Mouse (Mus musculus): ENCODE measurements at regions not wholly inside any gene's neighbourhood (a gene's known extent, or its start where the extent isn't known, plus 50 kb on each side); places are given as distances from the start of the nearest gene placed in this dataset.
"Not testable (repeated sequence)": the region's sequence is repeated elsewhere in the genome, so short reads cannot be mapped to it uniquely, and the experiment has no call there.

DNA sequence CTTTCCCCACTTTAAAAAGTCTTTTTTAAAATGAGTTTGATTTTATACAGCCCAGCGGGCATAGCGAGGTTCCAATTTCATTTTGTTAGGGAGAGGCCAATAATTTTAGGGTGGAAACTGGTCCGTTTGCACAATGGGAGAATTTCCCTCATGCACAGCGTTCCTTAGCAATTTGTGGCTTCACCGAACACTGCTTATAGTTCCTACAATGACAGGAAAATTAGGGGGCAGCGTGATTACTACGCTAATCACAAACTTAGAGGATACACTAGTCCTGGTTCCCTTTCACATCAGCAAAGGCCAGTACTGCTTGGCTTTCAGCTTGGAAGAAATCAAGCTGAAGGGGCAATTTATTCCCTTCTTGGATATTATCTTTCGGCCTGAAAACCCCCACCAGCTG lies 745.1 kb upstream of the Gm19410 start:
- no peak for DNase-seq (ENCODE audit: low spot score in 2 of 2)

DNA sequence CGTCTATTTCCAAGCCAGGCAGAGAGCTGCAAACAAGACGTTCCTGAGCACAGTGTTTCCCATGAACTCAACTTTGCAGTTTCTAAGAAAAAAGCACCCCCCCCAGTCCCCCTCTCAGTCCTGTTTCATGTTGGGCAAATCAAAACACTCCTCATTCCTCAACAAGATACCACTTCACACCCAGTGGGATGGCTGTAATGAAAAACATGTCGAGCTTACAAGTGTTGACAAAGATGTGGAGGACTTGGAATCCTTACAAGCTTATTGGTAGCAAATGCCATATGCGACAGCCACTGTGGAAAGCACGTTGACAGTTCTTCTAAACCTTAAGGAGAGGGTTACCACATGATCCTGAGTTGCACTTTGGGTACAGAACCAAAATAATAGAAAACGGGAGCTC lies 742.9 kb upstream of the Gm19410 start:
- DNase-seq (ENCODE audit: low spot score in 2 of 2): no peak

GRCm38 (mm10) chr8:35047798-35048197 lies 717.8 kb upstream of the Gm19410 start:
- no peak for DNase-seq (ENCODE audit: low spot score in 2 of 2)

DNA sequence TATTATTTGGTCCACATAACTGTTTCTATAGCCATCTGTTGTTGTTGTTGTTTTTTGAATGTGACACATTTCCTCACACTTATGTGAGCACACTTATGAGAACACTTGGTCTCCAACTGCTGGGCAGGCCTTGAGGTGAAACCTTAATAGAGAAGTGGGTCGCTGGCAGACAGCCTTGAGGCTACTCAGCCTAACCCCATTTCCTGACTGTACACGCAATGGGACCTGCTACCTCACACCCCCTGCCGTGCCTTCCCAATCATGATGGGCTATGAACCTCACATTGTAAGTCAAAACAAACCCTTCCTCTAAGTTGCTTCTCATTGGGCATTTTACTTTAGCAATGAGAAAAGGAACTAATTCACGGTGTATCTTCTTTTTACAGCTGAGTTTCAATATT lies 712.1 kb upstream of the Gm19410 start:
- DNase-seq (ENCODE audit: low spot score in 2 of 2): no peak

GRCm38 (mm10) chr8:35061048-35061447 lies 704.5 kb upstream of the Gm19410 start:
- DNase-seq (ENCODE audit: low spot score in 2 of 2): no peak

GRCm38 (mm10) chr8:35068228-35068627 lies 697.4 kb upstream of the Gm19410 start:
- no peak for DNase-seq (ENCODE audit: low spot score in 2 of 2)

- peak in 1 of 2 experiments; percentile 21 for DNase-seq (ENCODE audit: low spot score in 2 of 2)
These were observed 695.2 kb upstream of the Gm19410 start for GRCm38 (mm10) chr8:35070246-35070989.

DNA sequence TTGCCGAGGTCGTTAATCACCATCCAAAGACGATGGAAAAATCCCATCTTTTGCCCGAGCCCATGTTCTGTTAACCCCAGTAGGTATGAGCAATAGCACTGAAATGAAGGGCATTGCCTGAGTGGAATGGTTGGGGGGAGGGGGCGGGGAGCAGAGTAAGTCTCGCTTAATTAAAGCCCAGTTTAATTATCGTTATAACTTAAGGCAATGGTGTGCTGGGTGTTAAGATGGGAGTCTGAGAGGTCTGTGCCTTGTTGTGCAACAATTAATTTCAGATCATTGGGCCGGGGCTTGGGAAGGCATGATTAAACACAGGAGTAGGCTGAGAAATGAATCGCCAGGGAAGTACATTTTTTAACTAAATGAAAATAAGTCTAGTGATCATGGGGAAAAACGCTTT lies 689.6 kb upstream of the Gm19410 start:
- DNase-seq (ENCODE audit: low spot score in 2 of 2): no peak

- DNase-seq (ENCODE audit: low spot score in 2 of 2): no peak
These were observed 682.4 kb upstream of the Gm19410 start for GRCm38 (mm10) chr8:35083161-35083560.

GRCm38 (mm10) chr8:35087070-35087469 lies 678.5 kb upstream of the Gm19410 start:
- DNase-seq (ENCODE audit: low spot score in 2 of 2): no peak

GRCm38 (mm10) chr8:35088380-35089244 lies 677.0 kb upstream of the Gm19410 start:
- DNase-seq (ENCODE audit: low spot score in 2 of 2): no peak

DNA sequence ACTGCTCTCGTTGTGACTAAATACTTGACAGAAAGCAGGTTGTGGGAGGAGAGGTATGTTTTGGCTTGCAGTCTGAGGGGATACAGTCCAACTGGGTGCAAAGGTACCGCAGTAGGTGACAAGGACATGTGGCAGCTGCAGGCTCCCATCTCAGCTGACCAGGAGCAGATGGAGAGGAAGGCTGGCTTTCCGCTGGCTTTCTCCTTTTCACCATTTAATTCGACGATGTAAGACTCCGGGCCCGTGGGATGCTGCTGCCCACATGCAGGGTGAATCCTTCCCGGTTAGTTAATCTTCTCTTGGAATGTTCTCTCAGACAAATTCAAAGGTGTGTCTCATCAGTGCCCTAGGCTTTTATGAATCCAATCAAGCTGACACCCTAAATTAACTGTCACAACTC lies 676.1 kb upstream of the Gm19410 start:
- DNase-seq (ENCODE audit: low spot score in 2 of 2): no peak

DNA sequence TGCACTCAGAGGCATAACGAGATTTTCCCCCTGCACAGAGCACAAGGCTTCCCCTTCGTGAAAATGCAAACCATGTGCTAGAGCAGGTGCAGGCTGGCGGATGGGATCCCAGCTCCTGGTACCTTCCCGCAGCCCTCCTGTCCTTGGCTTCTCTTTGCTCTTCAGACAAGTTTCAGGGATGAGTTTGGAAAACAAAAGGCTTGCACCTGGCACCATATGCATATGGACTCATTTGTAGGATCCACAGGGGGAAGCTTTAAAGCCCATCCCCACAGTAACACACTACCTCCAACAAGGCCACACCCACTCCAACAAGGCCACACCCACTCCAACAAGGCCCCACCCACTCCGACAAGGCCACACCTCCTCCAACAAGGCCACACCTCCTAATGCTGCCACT lies 663.9 kb upstream of the Gm19410 start:
- DNase-seq (ENCODE audit: low spot score in 2 of 2): no peak

GRCm38 (mm10) chr8:35102102-35102501 lies 663.5 kb upstream of the Gm19410 start:
- DNase-seq (ENCODE audit: low spot score in 2 of 2): not testable (repeated sequence)

DNA sequence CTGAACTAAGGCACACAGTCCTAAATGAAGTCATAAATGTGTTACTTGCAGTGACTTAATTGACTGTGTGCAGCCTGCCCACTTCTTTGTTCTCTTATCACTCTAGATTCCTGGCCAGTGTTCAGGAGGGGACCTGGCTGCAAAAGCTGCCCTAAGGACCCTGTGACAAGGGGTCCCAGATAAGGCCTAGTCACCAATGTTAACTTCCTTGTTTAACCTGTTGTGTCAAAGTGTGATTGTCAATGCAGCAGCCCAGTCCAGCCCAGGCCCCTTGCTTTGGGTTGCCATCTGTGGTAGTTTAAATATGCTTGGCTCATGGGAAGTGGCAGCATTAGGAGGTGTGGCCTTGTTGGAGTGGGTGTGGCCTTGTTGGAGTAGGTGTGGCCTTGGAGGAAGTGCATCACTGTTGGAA lies 661.1 kb upstream of the Gm19410 start:
- not testable (repeated sequence) for DNase-seq (ENCODE audit: low spot score in 2 of 2)

- DNase-seq (ENCODE audit: low spot score in 2 of 2): no peak
These were observed 655.9 kb upstream of the Gm19410 start for GRCm38 (mm10) chr8:35109506-35110217.

DNA sequence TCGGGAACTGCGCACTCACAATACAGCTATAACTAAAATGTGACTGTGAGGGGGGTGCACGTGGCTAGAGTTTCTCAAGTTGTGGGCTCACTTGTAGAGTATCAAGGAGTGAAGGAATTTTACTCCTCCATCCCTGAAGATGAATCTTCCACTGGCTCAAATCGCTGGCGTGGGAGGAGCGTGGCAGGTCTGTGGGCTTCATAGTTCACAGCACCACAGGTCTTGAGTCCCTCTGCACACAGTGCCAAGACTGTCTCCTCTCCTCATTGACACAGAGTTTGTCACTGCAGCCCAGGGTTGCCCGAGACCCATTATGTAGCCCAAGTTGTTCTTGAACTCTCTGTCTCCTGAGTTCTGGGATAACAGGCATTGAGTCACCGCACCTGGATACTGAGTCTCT lies 655.3 kb upstream of the Gm19410 start:
- DNase-seq (ENCODE audit: low spot score in 2 of 2): no peak

DNA sequence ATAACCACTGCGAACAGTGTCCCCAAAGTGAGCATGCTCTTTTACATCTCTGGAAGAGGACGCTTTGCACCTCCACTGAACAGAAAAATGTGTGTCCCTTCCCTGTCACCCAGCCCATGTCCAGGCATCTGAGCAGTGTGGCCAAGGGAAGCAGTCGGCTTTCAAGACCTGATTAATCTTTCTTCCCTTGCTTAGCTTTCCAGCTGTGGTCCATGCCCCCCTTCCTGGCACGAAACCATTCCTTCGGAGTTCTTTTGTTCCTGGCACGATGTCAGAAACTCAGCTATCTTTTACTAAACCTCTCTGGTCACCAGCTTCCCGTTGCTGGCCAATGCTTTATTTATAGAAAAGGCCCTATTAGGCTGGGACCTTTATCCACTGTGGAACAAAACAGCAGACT lies 654.5 kb upstream of the Gm19410 start:
- DNase-seq (ENCODE audit: low spot score in 2 of 2): no peak

- no peak for DNase-seq (ENCODE audit: low spot score in 2 of 2)
These were observed 652.9 kb upstream of the Gm19410 start for GRCm38 (mm10) chr8:35112591-35113265.

DNA sequence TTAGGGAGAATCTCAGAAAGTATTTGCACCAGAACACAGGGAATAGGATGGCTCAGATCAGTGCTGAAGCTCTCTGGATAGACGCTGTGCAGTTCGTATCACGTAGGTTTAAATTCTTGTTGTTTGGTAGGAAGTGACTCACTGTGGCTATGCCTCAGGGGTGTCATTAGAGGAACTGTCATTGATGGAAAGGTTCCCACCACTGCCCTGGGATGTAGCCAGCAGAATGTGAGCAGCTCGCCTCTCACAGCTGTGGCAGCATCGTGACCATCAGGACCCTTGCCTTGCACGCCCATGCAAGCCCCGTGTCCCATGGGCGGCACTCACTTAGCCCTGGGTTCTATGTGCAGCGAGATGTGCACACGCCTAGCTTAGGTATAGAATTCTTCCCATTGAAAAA lies 651.6 kb upstream of the Gm19410 start:
- DNase-seq (ENCODE audit: low spot score in 2 of 2): no peak

DNA sequence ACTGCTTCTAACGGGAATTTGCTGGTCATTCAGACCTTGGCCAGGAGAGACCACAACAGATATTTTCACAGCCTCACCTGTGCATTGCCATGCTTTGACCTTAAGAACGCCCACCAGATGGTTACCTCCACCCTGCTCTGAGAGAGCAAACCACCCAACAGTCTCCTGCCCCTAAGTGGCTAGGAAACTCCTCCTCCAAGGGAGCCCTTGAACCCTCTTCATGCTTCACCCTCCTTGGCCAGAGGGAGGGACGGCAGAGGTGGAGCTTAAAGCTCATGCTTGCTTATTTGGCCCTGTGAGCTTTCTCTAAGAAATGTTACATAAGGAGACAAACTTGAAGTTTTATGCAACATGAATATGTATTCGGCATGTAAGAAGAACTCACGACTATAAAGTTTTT lies 645.0 kb upstream of the Gm19410 start:
- no peak for DNase-seq (ENCODE audit: low spot score in 2 of 2)

- DNase-seq (ENCODE audit: low spot score in 2 of 2): no peak
These were observed 644.5 kb upstream of the Gm19410 start for GRCm38 (mm10) chr8:35121084-35121483.
